Mouse (Mus musculus) left cerebral cortex, postnatal 4 days (tissue): ENCODE measurements around the gene Atp6v0a1. TPM values are rescaled to one million over a fixed set of nuclear protein-coding genes. Genes with fewer than 3 reads are reported as not detected.

Experiments used
- DNase-seq: peaks from one replicate; pipeline ENCODE4 v3.0.0-alpha.2; 2022
- intact Hi-C: fragments of 180-260 bp; cut with DNase I; formaldehyde crosslinking; loops from one replicate; pipeline ENCODE4 v1.15.1; 2025
- total RNA-seq, 2 experiments: library from RNA; stranded (reverse); gene quantifications; 2 replicates each; pipeline ENCODE4 v1.2.3; 2021

The Atp6v0a1 gene
- total RNA-seq, 2 experiments from 2014 or later = 257 to 302 TPM

- intact Hi-C loops = no loop called here
- DNase-seq = no peak
These were observed 2.4 kb downstream of the Atp6v0a1 start for GRCm38 (mm10) chr11:101011641-101012040.

GRCm38 (mm10) chr11:101023371-101023770, 14.1 kb downstream of the Atp6v0a1 start:
- peak; percentile 97 for DNase-seq
- intact Hi-C loops = no loop called here

GRCm38 (mm10) chr11:101024001-101024400, 14.7 kb downstream of the Atp6v0a1 start:
- intact Hi-C loops = no loop called here

GRCm38 (mm10) chr11:101027121-101027520, 17.9 kb downstream of the Atp6v0a1 start:
- no peak for DNase-seq
- intact Hi-C loops = no loop called here

More at GRCm38 (mm10) chr11:101024001-101024400, 14.7 kb downstream of the Atp6v0a1 start:
- DNase-seq = no peak

GRCm38 (mm10) chr11:101029320-101029719, 20.1 kb downstream of the Atp6v0a1 start:
- intact Hi-C loops = no loop called here
- peak; percentile 24 for DNase-seq

GRCm38 (mm10) chr11:101030136-101030807, 21.0 kb downstream of the Atp6v0a1 start:
- no peak for DNase-seq
- intact Hi-C loops = no loop called here

GRCm38 (mm10) chr11:101030808-101031156, 21.5 kb downstream of the Atp6v0a1 start:
- DNase-seq = no peak
- intact Hi-C loops = no loop called here

GRCm38 (mm10) chr11:101031470-101031869, 22.2 kb downstream of the Atp6v0a1 start:
- DNase-seq = no peak
- intact Hi-C loops = no loop called here

- no peak for DNase-seq
- intact Hi-C loops = no loop called here
These were observed 24.7 kb downstream of the Atp6v0a1 start for GRCm38 (mm10) chr11:101033856-101034500.

- intact Hi-C loops = no loop called here
- no peak for DNase-seq
These were observed 25.5 kb downstream of the Atp6v0a1 start for GRCm38 (mm10) chr11:101034614-101035327.

- intact Hi-C loops = no loop called here
- no peak for DNase-seq
These were observed 26.1 kb downstream of the Atp6v0a1 start for GRCm38 (mm10) chr11:101035328-101035695.

GRCm38 (mm10) chr11:101037795-101038194, 28.5 kb downstream of the Atp6v0a1 start:
- intact Hi-C loops = no loop called here
- no peak for DNase-seq

- intact Hi-C loops = no loop called here
- DNase-seq = no peak
These were observed 36.6 kb downstream of the Atp6v0a1 start for GRCm38 (mm10) chr11:101045826-101046225.

GRCm38 (mm10) chr11:101046440-101046839, 37.2 kb downstream of the Atp6v0a1 start:
- intact Hi-C loops = no loop called here
- DNase-seq = no peak

- intact Hi-C loops = no loop called here
These were observed 38.2 kb downstream of the Atp6v0a1 start for GRCm38 (mm10) chr11:101047502-101047901.

GRCm38 (mm10) chr11:101050359-101050758, 41.1 kb downstream of the Atp6v0a1 start:
- intact Hi-C loops = no loop called here
- no peak for DNase-seq

More at GRCm38 (mm10) chr11:101047502-101047901, 38.2 kb downstream of the Atp6v0a1 start:
- DNase-seq = no peak

- DNase-seq = peak; percentile 31
- intact Hi-C loops = no loop called here
These were observed 41.8 kb downstream of the Atp6v0a1 start for GRCm38 (mm10) chr11:101051051-101051493.

GRCm38 (mm10) chr11:101051617-101052016, 42.4 kb downstream of the Atp6v0a1 start:
- intact Hi-C loops = no loop called here
- DNase-seq = no peak

GRCm38 (mm10) chr11:101052751-101053473, 43.7 kb downstream of the Atp6v0a1 start:
- intact Hi-C loops = no loop called here
- no peak for DNase-seq

GRCm38 (mm10) chr11:101053974-101054373, 44.7 kb downstream of the Atp6v0a1 start:
- no peak for DNase-seq
- intact Hi-C loops = no loop called here

GRCm38 (mm10) chr11:101055418-101055817, 46.2 kb downstream of the Atp6v0a1 start:
- no peak for DNase-seq
- intact Hi-C loops = no loop called here
